Mouse (Mus musculus) testis, postnatal 14 days (tissue): Measurements from ENCODE around the gene Slc9a9.

ENCODE experiments used
- DNase-seq: peaks from one replicate; pipeline ENCODE4 v3.0.0; 2021; ENCODE audit warnings: low spot score

The Slc9a9 gene

DNA sequence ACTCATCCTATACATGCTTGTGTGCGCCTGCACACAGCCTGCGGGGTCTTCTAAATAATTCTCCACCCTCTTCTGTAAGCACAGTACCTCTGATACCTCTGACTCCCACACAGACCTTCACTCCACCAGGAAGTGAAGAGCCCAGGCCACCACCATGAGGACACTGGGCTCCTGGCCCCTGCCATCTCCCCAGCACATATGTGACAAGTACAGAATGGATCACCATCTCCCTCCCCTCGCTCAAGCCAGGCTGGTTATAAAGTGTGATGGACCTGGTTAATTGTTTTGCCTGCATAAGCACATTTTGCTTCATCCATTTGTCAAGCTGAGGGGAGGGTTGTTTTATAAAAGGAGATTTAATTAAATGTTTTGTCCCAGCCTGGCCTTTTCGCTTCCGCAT is 408.2 kb downstream of the Slc9a9 start:
- DNase-seq: no peak

DNA sequence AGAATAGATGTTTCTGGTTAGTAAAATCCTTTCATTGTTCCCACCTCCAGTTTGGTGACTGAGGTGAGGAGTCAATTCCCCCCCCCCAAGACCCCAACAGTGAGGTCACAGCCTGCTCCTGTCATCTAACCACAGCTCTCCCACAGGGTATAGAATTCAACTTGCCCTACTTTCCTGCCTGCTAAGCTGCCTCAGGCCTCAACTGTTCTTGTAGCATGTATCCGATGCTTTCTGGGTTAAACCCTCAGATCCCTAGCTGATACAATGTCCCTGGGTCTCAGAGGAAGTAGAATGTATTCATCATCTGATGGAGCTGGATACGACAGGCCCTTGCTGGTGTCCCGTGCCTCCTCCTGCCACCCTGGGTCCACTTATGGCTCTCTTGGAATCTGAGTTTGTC is 408.9 kb downstream of the Slc9a9 start:
- DNase-seq: no peak

DNA sequence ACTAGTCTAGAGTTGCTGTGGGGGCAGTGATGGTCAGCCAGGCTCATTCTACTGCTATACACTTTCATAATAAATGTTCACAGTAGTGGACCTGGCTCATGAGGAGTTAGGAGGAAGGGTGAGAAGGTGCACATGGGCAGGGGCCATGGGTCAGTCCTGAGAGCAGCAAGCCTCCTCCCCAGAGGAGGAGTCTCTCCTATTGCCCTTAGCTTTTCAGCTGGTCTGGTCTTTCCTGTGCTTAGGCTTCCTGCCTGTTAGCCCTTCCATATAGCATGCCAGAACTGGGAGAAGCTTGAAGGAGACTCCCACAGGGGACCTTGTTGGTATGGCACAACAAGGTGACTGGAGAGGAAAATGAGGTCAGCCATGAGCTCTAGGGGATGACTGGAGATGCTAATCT is 410.2 kb downstream of the Slc9a9 start:
- DNase-seq: no peak

DNA sequence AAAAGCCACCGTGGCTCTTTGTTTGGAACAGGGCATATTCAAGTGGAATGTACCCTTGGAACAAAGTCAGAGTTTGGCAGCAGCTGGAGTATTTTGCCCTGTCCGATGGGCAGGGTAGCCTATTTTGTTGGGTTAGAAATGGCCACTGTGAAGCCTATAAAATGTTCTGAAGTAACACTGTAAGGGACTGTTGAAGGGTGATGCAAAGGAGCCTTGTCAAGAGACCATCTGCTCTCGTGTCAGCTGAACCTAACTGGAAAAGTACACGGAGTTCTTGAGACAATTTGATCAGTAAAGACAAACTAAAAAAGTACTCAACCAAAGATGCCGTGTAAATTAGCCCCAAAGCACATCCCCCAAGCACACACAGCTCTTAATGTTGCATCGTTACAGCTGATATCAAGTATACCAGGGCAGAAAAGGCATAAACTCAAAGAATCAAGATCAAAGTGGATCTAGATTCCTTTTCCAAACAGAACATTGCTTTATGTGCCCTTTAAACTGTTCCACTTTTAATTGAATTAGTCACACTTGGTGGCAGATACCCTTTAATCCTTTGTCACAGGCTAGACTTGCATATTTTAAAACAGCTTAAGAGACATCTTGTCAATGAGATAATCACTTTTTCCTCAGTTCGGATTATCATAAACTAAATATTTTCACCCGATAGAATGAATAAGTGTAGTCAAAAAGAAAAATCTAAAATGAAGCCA is 416.6 kb downstream of the Slc9a9 start:
- no peak for DNase-seq

DNA sequence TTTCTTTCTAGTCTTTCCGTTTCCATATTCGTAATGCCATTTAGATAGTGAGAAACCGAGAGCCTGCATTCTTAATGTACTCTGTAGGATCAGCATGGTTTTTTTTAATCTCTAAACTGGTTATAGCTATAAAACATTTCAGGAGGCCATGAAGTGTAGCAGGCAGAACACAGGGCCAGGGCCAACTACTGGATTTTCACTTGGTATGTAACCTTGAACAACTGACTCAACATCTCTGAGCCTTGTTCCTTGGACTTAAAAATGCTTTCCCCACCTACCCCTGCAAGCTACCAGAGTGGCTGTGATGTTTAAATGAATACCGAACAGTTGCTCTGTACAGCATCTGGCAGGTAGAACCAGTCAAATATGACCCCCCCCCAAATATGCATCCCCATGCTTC is 418.5 kb downstream of the Slc9a9 start:
- DNase-seq: no peak

DNA sequence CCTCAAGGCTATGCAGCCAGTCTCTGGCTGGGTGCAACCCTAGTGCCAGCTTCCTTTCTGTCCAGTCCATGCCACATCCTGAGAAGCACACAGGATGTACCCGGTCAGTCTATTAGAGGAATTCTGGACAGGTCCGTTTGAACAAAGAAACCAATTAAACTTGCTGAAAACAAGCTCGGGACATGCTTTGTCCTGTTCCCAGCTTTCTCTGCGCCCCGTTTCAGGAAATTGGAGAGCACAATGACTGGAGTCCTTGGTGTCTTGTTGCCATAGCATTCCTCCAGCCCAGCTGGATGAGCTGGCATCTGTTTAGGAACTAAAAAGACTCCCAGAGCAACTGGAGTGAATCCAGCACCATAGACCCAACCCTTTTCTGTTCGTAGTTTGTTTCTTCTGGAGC is 419.3 kb downstream of the Slc9a9 start:
- no peak for DNase-seq

DNA sequence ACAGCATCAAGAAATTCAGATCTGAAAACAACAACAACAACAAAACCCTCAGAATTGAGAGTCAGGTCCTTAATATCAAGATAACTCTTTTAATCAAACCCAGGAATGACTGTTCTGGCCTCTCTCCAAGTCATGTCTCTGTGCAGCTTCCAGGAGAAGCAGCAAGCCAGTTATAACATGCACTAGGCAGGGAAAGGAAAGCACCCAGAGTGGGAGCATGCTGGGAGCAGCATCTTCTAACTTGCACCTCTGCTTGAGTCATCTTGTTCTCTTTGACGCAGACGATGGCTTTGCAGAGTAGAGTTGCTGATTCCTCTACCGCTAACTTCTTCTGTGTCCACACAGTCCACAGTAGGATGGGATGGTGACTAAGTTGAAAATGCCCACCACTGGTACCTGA is 426.8 kb downstream of the Slc9a9 start:
- DNase-seq: no peak

DNA sequence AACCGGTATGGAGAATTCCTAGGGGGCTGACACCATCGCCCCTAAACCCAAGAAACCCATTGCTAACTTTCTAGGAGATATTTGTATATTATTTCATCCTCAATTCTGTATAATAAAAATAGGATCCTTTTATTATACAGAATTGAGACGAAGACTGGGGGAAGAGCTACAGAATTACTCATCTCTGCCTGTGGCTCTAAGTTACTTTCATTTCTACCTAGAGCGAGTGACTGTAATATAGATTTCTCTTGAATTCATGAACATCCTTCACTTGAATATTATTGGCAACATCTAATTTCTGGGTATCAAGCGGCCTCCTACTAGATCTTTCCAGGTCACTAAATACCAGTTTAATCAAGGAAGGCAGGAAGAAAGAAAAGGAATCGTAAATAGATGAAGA is 436.1 kb downstream of the Slc9a9 start:
- no peak for DNase-seq

DNA sequence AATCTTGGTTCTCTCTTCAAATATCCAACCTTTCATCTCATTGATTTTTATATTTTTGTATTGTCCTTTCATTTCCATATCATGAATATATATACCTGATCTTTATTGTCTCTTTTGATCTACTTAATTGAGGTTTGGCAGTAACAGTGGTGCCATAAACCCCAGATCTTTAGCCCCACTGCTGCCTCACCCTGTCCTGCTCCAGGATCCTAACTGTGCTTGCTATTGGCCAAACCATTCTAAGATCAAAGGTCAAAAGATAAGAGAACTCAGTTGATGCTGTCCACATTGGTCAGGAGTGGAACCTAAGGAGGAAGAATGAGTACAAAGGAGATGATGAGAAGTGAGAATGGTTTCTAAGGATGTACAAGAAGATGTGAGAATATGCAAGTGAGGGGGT is 440.1 kb downstream of the Slc9a9 start:
- no peak for DNase-seq

DNA sequence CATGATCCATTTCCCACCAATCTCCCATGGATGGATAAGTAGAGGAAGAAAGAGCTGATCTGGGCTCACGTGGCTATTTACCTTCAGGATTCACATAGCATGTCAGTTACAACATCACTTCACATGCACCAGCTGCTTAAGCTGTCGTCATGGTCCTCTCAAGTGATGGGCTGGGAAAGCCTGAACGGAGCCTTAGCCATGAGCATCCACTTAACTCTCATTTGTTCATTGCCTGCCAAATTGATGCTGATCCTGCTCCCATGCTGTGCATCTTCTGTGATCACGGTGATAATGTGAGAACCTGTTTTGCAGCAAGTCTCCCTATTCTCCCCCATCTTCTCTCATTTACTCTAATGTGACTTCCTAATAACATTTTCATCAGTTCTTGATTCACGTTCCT is 441.1 kb downstream of the Slc9a9 start:
- DNase-seq: no peak

DNA sequence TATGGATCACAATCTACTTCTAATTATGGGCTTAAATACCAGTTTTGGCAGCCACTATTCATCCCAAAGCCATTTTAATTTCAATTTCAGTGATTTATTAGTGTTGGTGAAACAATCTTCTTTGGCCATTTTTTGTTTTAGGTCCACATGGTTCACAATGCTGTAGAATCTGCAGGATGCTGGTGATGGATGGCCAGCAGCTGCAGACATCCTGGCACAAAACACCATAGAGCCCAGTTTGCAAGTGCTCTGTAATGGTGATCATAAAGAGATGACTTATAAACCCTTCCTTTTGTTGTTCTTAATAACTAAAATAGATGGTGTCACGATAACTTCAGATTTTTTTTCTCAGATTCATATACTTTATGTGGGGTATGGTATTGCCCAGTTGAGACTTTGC is 442.0 kb downstream of the Slc9a9 start:
- DNase-seq: no peak

DNA sequence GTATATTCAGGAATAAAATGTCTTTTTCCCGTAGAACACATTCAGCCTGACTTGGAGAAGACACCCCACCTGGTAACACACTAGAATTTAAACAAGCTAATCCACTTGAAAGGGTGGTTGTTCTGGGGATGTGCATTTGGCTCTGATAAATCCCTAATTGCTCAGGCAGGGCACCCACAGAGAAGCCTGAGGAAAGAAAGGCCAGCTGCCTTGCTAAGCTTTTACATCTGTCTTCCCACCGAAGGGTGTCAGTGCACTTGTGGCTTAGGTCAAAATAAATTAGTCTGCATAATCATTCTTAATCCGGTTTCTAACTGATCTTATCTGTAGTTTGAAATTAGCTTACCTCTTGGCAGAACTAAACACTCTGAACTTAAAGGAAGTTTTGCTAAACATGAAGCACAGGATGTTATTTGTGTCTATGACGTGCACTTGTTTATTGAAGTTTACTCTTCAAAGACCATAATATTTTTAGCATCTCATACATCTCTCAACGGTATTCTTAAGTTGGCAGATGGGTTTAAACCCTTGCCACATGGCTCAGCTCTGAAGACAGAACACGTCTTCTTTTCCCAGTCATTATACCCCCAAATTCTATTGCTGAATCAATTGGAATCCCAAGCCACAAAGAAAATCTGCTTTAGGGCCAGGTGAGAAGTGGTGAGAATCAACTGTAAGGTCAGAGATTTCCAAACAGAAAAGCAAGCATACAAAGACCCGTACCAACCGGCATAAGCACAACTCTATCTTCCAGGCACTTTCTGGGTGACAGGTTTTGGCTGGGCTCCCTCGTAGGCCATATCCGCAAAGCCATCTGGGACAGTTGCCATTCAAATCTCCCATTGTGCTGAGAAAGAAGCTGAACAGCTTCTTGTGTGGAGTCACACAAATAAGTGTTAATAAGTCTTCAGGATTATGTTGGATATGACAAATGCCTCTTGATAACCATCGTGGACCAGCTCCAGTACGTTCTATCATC is 443.7 kb downstream of the Slc9a9 start:
- DNase-seq: no peak

DNA sequence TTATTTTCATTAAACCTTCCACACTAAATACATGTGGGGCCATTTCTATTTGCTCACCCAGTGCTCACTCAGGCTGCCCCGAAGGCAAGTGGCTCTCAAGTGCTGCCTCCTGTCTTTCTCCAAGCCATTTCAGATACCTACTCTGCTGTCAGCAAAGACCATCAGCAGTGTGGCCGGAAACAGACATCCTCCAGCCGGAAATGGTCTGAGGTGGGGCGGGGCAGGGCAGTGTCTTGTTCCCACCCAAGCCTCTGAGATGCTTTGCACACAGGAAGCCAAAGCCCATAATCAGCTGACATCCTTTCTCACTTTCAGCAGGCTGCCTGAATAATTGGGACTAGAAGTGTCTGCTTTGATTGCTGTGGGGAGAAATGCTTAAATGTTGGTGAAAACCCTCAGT is 450.4 kb downstream of the Slc9a9 start:
- DNase-seq: no peak

DNA sequence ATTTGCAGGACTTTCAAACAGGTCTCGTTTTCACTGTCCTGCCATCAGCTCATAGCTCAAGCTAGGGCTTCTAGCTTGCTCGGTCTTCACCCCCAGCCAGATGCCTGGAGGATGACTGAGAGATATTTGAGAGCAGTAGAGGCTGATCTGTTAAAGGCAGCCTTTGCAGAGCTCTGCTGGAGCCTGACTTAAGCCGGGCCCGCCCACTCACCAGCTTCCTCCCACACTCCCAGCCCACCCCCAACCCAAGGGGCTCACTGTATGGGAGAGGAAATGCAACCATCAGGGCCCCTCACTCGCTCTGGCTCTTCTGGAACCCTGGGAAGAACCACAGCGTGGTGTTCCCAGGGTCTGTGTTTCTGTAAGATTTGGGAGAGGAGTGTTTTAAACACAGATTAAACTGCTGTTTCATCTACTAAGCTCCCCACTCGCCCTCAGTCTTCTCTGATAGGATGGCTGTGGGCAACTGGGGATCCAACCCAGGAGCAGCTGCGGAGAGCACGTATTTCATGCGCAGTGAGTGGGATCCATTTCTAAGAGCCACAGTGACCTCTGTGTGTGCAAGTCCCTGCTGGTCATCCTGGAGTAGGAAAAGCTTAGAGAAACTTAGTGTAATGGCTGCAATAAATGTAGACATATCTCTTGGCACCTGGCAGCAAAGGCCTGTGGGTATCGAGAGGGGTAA is 451.6 kb downstream of the Slc9a9 start:
- no peak for DNase-seq

DNA sequence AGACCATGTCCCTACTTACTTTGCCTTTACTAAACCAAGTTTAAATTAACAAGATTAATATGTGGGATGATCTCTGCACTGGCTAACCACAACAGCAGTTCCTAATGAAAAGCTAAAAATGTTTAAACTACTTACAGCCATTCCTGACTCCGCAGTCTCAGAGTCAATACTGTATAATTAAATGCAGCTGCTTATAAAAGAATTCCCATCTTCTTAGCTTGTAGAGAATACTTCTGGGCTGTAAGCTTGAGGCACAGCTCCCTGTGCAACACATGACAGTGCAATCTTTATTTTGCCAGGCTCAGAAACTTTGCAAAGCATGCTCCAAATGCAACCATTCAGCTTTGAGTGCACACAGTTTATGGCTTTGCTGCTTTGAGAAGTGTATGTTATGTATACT is 456.0 kb downstream of the Slc9a9 start:
- DNase-seq: no peak

DNA sequence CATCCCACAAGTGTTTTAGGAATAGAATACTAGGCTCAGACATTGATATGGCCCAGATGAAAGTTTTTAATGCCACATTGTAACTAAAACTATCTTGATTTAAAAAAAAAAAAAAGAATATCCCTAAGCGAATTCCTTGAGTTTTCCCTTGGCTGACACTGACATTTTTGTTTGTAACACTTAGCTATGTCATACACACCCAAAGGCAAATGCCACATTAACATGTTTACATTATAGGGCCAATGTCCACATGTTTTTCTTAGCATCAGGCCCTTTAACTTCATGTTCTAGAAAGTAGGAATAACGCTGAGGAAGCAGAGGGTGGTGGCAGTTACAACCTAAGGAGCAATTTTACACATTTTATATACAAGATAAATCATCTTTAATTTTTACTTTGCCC is 458.1 kb downstream of the Slc9a9 start:
- no peak for DNase-seq

DNA sequence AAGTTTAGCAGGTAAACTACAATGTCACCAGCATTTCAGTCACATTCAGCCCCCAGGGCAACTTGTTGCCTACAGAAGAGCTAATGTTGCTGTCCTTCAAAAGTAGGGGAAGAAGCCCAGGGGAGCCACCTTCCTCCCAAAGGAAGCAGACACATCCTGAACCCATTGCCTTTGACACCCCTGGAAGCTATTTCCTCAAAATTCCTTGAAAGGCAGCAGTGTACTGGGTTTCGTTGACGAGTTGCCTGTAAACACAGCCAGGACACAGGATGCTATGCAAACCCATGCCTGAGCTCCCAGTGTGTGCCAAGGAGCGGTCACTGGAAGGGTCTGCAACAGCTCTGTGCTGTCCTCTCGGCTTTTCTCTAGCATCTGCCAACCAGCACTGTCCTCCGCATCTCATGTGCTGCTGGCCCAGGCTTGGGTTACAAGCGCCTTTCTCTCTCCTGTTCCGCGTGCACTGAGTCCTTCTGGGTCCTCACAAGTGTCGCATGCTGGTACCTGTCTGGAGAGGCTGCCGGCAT is 479.6 kb downstream of the Slc9a9 start:
- no peak for DNase-seq

DNA sequence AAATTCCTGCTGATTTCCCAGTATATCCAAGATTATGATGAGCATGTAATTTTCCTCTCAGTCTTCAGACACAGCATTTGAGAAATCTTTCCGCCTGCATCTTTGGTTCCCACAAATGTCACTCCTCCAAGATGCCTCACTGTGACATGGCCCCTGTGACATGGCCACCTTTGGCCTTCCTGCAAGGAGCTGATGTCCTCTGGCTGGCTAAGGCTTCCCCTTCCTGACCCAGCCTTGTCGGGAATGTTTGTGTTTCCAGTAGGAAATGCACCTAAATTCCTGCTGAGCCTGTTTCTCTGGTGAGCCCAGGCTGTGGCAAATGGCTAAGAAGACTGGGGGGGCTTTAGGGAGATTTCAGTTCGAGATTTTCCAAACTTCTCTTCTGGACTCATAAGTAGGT is 480.4 kb downstream of the Slc9a9 start:
- DNase-seq: no peak

DNA sequence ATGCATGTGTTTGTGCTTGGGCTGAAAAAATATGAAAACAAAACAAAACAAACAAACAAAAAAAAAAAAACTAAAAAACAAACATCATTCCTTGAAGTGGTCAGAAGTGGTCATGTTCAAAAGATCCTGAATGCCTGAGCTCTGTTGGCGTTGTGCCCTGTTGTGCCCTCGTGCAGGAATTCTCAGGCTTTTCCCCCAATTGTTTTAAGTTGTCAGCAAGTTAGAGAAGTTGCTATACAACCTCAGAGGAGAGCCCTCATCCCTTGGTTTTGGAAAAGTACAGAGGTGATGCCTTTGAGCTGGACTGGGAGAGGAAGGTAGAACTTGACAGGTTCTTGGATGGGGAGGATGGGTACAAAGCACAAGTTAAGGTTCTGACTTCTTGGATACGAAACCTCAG is 480.9 kb downstream of the Slc9a9 start:
- DNase-seq: no peak

DNA sequence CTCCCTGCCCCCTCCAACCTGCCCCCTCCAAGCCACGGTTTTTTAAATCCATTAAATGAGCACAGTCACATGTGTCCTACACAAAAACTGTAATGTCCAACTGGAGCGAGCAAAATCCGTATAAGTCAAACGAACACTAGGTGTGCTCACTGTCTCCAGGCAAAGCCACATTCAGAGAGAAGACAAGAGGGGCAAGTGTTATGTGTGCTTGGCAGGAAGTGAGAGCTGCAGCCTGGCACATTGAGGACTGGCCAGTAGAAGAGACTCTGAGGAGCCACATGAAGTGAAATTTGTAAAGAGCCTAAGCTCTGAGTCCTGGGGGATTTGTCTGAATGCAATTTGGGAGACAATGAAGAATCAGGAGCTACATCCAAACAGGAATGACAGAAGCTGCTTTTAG is 481.3 kb downstream of the Slc9a9 start:
- no peak for DNase-seq

DNA sequence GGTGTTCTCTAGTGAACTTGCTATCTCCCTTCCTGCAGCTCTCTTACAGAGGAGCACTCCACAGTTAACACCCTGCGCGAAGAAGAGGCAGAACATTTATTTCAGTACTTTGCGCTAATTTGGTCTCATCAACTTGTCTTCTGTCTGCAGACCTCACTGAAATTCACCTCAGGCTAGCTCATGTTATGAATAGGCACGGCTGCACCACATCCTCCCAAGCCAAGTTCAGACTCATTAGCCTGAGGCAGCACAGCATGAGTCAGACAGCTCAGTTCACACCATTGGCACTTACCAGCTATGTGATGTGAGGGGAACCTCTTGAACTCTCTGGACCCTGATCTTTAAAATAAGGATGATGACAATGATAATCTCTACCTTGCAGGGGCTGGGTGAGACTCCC is 482.0 kb downstream of the Slc9a9 start:
- no peak for DNase-seq

DNA sequence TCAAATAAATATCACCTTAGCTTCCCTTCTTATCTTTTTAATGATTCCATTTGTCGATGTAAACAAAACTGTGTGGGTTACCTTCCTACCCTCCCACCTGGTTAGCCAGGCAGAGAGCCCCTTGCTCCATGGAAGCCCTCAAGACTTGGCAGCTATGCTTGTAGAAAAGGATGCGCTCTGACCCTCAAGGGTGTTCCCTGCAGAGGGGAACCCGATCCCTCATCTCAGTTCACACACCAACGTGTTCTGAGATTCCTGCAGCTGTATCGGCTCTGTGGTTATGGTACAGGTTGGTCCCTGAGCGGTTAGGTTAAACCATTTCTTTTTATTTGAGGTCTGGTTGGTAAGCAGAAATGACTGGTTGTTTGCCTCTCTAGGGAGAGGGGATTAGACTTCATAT is 484.3 kb downstream of the Slc9a9 start:
- no peak for DNase-seq

DNA sequence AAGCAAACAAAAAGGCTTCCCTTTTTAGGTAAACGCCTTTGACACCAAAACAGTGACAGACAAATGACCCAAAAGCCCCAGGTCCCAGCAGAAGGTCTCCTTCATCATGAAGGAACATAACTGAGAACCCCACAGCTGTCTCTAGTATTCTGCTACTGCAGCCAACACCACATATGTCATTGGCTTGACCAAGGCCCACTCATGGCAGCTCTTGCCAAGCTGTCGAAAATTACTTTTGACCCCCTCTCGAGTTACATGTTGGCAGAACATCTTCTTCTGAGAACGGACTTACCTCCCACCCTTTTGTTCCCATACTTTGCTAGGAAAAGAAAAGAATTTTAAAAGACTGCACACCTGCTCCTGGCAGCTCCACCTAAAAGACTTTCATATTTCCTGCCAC is 488.2 kb downstream of the Slc9a9 start:
- no peak for DNase-seq
